Mouse (Mus musculus): ENCODE results near the gene Tmed2.
"Not testable (repeated sequence)": the region's sequence is repeated elsewhere in the genome, so short reads cannot be mapped to it uniquely, and the experiment has no call there.

Tmed2 gene

GRCm38 (mm10) chr5:124540383-124540786 lies at the start of gene Tmed2:
Tmed2 (plus strand) TSS chr5:124540695.
- DNase-seq (ENCODE audit: low read depth): peak; percentile 94

GRCm38 (mm10) chr5:124491732-124492131 lies 48.8 kb upstream of the Tmed2 start:
- no peak for DNase-seq (ENCODE audit: low read depth)

GRCm38 (mm10) chr5:124492618-124493017 lies 47.9 kb upstream of the Tmed2 start:
- DNase-seq (ENCODE audit: low read depth): no peak

GRCm38 (mm10) chr5:124493455-124493854 lies 47.0 kb upstream of the Tmed2 start:
- peak; percentile 35 for DNase-seq (ENCODE audit: low read depth)

- DNase-seq (ENCODE audit: low read depth): no peak
Measured at GRCm38 (mm10) chr5:124495547-124495946, 44.9 kb upstream of the Tmed2 start.

GRCm38 (mm10) chr5:124496614-124497514 lies 43.6 kb upstream of the Tmed2 start:
- DNase-seq (ENCODE audit: low read depth): peak; percentile 86

DNA sequence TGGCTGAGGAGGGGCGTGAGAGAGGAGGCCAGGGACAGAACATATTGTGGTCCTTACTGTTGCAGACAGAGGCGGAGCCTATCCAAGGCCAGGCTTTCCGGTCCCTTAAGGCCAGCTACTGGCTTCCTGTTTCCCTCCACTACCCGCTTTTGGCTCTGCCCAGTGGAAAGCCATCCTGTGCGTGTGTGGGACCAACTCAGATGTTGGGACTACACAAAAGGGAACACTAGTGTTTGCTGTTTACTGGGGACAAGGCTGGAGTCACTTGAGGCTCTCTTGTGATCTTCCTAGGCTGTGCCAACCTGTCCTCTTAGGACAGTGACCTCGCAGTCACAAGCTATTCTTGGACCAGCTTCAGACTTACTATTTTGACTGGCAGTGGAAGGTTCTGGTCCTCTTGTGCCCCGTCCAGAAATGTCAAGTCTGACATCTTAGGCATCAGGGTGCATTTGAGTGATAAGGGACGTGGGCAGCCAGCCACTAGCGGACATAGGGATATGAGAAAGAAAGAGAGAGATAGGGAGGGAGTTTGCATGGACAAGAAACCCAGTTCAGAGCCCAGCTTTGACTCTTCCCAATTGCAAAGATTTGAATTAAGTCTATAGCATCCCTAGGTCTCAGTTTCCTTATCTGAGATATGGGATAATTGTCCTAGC lies 42.1 kb upstream of the Tmed2 start:
- DNase-seq (ENCODE audit: low read depth): peak; percentile 27

DNA sequence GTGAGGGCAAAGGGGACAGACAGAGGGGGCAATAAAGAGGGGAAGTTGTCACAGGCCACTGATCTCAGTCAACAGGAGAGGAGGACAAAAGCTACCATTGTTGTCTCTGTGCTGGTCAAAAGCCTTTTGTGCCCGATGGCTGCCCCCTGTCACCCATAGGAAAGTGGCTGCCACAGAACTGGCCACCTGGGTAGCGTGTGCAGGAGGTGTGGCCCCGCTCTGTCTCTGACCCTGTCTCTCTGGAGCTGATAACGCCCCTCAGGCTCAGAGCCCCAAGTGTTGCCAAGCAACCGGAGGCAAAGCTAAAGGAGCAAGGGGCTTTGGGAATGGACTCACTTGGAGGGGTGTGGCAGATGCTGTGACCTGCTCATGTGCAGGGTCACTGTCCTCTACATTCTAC lies 41.5 kb upstream of the Tmed2 start:
- no peak for DNase-seq (ENCODE audit: low read depth)

DNA sequence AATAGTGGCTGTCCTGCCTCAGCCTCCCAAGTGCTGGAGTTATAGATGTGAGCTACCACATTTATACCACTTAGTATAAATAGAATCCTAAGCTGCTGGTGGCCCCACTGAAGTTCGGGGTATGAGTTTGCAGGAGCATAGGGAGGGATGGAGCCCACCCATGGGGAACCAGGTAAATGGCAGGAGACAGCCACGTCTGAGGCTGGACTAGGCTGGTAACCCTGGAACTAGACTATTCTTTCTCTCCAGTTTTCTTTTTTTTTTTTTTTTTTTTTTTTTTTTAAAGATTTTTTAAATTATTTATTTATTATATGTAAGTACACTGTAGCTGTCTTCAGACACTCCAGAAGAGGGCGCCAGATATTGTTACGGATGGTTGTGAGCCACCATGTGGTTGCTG lies 40.5 kb upstream of the Tmed2 start:
- DNase-seq (ENCODE audit: low read depth): not testable (repeated sequence)

GRCm38 (mm10) chr5:124500573-124500972 lies 39.9 kb upstream of the Tmed2 start:
- DNase-seq (ENCODE audit: low read depth): peak; percentile 21

DNA sequence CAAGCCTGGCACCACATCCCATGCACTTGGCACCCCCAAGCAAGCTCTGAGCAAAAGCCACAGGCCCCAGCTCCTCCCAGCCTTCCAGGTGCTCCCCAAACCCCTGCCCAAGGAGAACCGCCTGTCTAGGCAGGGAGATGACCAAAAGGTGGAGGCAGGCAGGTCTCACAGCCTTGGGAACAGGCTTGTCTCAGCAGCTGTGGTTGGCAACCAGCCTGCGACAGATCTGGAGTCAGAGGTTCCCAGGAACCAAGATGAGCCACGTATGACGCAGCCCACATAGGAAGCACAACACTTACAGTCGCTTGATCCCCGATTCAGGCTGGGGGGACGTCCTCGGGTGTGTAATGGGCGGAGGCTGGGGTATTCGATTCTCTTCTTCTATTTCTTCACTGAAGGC lies 39.0 kb upstream of the Tmed2 start:
- DNase-seq (ENCODE audit: low read depth): no peak

DNA sequence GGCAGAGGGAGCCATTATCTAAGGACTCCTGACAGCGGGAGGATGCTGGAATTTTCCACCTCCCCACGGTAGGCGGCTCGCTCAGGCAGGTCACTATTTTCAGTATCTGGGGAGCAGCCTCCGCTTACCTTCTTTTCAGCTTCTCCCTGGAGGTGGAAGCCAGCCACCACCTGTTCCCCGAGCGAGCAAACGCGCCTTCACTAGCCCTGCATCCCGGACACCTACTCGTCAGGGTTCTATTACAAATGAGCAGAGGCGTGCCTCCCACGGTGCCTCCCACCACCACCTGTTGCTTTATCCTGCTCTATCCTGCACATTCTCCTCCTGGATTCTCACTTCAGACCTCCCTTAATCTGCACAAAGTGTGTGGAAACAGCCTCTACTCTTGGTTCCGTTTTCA lies 36.8 kb upstream of the Tmed2 start:
- DNase-seq (ENCODE audit: low read depth): no peak

GRCm38 (mm10) chr5:124505235-124505634 lies 35.3 kb upstream of the Tmed2 start:
- no peak for DNase-seq (ENCODE audit: low read depth)

DNA sequence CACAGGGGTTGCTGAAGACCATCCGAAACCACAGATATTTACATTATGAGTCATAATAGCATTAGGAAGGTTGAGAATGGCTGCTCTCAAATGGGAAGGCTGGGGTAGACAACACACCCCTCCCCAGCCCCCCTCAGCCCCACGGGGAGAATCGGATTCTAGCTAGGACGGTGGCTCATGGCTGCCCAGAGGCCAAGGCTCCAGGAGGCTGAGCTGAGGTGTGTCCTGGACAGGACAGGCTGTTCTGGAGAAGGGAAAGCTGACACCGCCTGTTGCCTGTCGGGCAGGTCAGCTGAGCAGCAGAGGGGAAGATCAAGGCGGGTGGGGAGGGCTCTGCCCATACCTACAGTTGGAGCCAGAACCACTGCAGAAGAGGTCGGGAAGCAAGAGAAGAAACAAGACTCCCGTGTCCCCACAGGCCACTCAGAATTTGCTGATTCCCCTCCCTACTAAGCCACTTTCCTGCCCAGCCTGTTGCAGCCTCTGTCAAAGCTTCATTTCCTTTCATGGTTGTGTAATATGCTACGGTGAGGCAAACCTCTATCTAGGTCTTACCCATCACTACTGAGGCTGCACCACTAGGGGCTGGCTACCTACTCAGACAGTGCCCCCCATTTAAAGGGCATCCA lies 33.6 kb upstream of the Tmed2 start:
- DNase-seq (ENCODE audit: low read depth): no peak

DNA sequence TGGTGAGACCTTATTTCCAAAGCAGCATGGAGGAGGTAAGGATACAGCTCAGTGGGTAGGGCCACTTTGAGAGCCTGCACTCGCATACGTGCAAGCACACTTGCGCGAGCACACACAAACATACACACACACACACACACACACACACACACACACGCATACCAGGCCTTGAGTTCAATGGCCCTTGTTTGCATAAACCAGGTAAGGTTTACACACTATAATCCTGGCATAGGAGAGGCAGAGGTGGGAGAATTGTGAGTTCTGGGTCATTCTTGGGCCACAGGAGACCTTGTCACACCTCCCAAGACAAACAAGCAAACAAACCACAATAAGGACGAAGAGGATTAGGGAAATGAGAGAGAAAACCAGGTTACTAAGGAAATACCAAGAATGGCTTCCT lies 31.3 kb upstream of the Tmed2 start:
- DNase-seq (ENCODE audit: low read depth): no peak

- DNase-seq (ENCODE audit: low read depth): no peak
Measured at GRCm38 (mm10) chr5:124509742-124510237, 30.7 kb upstream of the Tmed2 start.

DNA sequence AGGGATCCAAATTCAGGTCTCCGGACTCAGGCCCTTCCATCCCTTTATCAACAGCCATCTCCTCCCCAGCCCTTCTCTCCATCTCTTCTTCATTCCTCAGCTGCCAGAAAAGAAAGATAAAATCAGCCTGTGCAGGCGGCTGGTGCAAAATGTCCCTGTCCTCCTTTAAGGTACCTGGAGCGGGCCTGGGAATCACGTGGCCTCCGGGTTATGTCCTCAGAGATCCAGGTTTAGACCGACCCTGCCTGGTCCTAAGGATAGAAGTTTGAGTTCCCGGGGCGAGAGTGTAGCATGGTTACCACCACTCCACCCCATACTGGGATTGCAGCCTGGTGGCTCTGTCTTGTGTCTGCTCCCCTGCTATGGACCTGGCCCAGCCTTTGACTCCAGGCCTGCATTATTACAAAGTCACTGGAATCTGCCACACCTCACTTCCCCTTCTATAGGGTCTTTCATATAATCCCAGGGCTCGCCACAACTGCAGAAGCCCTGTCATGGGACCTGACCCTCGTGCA lies 29.9 kb upstream of the Tmed2 start:
- no peak for DNase-seq (ENCODE audit: low read depth)

DNA sequence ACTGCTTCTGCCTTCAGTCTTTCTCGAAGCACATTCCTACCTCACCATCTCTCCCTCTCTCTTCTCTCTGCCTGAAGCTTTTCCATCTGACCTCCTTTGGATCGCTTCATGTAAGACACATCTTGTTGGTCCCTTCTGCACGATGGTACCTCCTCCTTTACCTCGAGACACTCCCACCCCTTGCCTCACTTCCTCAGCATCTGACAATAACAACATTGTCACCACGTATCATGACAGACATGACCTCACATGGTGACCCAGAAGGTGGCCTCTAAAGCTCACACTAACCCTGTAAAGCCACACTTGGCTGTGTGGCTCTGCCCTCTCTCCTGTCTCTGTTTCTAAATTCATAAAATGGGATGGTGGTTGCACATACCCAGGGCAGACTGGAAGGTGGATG lies 24.7 kb upstream of the Tmed2 start:
- no peak for DNase-seq (ENCODE audit: low read depth)

- no peak for DNase-seq (ENCODE audit: low read depth)
Measured at GRCm38 (mm10) chr5:124518648-124519047, 21.8 kb upstream of the Tmed2 start.

DNA sequence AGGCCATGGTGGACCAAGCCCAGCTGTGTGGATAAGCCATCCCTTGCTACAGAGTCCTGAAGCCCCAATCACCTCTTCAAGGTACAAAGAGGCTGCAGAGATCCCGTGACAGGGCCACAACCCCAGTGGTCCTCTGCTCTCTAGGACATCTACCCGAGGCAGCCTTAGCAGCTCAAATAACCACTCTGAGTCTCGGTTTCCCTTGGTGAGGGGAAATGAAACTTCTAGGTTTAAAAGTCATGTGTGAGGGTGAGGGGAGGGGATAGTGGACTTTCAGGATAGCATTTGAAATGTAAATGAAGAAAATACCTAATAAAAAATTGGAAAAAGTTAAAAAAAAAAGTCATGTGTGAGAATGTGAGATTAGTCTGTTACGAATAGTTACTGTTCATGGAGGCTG lies 18.9 kb upstream of the Tmed2 start:
- no peak for DNase-seq (ENCODE audit: low read depth)

DNA sequence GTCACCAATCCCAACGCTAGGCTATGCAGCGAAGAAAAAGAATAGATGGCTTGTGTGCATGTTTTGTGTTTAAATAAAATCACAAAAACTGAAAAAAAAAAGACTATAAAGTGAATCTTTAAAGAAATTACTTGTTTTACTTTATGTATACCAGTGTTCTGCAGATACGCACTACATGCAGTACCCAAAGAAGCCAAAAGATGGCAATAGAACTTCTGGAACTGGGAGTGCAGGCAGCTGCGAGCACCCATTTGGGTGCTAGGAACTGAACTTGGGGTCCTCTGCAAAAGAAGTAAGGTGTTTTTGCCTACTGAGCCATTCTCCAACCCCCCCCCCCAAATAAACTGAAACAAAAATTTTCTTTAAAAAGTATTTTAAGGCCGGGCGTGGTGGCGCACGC lies 17.5 kb upstream of the Tmed2 start:
- DNase-seq (ENCODE audit: low read depth): peak; percentile 37

- DNase-seq (ENCODE audit: low read depth): no peak
Measured at GRCm38 (mm10) chr5:124524943-124525342, 15.6 kb upstream of the Tmed2 start.

- DNase-seq (ENCODE audit: low read depth): no peak
Measured at GRCm38 (mm10) chr5:124528351-124528750, 12.1 kb upstream of the Tmed2 start.

All from naive thymus-derived CD4-positive, alpha-beta T cell, adult 2 months (primary cell).